Mouse (Mus musculus) MEL (cell line): ENCODE results near the gene Dapl1. TPM values are rescaled to one million over a fixed set of nuclear protein-coding genes. Genes with fewer than 3 reads are reported as not detected.

Experiments
- DNase-seq: peaks from one replicate; pipeline ENCODE4 v3.0.0; 2011; ENCODE audit warnings: low read depth, low spot score
- H3K27ac ChIP-seq: 2 replicates; pipeline ENCODE4 v1.5.1; 2012; ENCODE audit warnings: low read depth, mild to moderate bottlenecking, control low read depth, low read length, moderate library complexity; ENCODE audit not compliant: control insufficient read depth
- H3K27me3 ChIP-seq, 2 experiments: fragments of 150-350 bp in 1 of 2; sonication (generic) in 1 of 2; 2 replicates each; pipeline ENCODE4 v1.6.1; 2012; ENCODE audit warnings: low read length in 2 of 2, mild to moderate bottlenecking in 2 of 2, improper control_type of control experiment in 1 of 2, moderate library complexity in 1 of 2; ENCODE audit not compliant: insufficient read depth in 2 of 2, control insufficient read depth in 1 of 2
- H3K36me3 ChIP-seq, 2 experiments: 2 replicates each; pipeline ENCODE4 v1.6.1; 2012 to 2014; ENCODE audit warnings: low read length in 2 of 2, improper control_type of control experiment in 1 of 2, inconsistent platforms in 1 of 2, mild to moderate bottlenecking in 1 of 2; ENCODE audit not compliant: insufficient read depth in 2 of 2, control insufficient read depth in 1 of 2
- H3K4me1 ChIP-seq, 2 experiments: fragments of 150-350 bp in 1 of 2; sonication (generic) in 1 of 2; 2 replicates each; pipeline ENCODE4 v1.6.1; 2012; ENCODE audit warnings: low read length in 2 of 2, improper control_type of control experiment in 1 of 2, mild to moderate bottlenecking in 1 of 2; ENCODE audit not compliant: insufficient read depth in 2 of 2, control insufficient read depth in 1 of 2
- H3K4me3 ChIP-seq, 2 experiments: fragments of 150-350 bp in 1 of 2; sonication (generic) in 1 of 2; 2 replicates each; pipeline ENCODE4 v1.5.1; 2012; ENCODE audit warnings: low read depth in 2 of 2, low read length in 2 of 2, mild to moderate bottlenecking in 2 of 2, moderate library complexity in 2 of 2, control low read depth in 1 of 2, improper control_type of control experiment in 1 of 2; ENCODE audit not compliant: control insufficient read depth in 1 of 2, insufficient read depth in 1 of 2
- H3K79me2 ChIP-seq: 2 replicates; pipeline ENCODE4 v1.6.1; 2012; ENCODE audit warnings: mild to moderate bottlenecking, low read length, moderate library complexity; ENCODE audit not compliant: control insufficient read depth, poor library complexity, insufficient read depth
- H3K9ac ChIP-seq: 2 replicates; pipeline ENCODE4 v1.6.1; 2012; ENCODE audit warnings: low read depth, mild to moderate bottlenecking, control low read depth, low read length, moderate library complexity; ENCODE audit not compliant: control insufficient read depth, poor library complexity, severe bottlenecking
- H3K9me3 ChIP-seq: fragments of 150-350 bp; sonication (generic); replicated peaks from 2 replicates; pipeline ENCODE4 v1.6.1; 2012; ENCODE audit warnings: mild to moderate bottlenecking, low read length, improper control_type of control experiment, moderate library complexity; ENCODE audit not compliant: insufficient read depth
- BHLHE40 ChIP-seq: IDR thresholded peaks from 2 replicates; pipeline ENCODE4 v1.6.1; 2012; ENCODE audit warnings: low read depth, mild to moderate bottlenecking, inconsistent platforms, low read length, improper control_type of control experiment, borderline replicate concordance
- CHD1 ChIP-seq: IDR thresholded peaks from 2 replicates; pipeline ENCODE4 v1.6.1; 2012; ENCODE audit warnings: low read depth, mild to moderate bottlenecking, inconsistent platforms, low read length, improper control_type of control experiment
- CHD2 ChIP-seq: IDR thresholded peaks from 2 replicates; pipeline ENCODE4 v1.6.1; 2011; ENCODE audit warnings: low read length, improper control_type of control experiment
- CTCF ChIP-seq, 3 experiments: IDR thresholded peaks in 2 of 3; conservative IDR thresholded peaks in 1 of 3; 2 replicates each; pipeline ENCODE4 v1.5.1; 2011 to 2012; ENCODE audit warnings: low read length in 3 of 3, low read depth in 2 of 3, mild to moderate bottlenecking in 2 of 3, improper control_type of control experiment in 1 of 3, inconsistent platforms in 1 of 3, mixed read lengths in 1 of 3, moderate library complexity in 1 of 3; ENCODE audit not compliant: control insufficient read depth in 1 of 3, insufficient read depth in 1 of 3, poor library complexity in 1 of 3, severe bottlenecking in 1 of 3
- EP300 ChIP-seq, 2 experiments: IDR thresholded peaks; 2 replicates each; pipeline ENCODE4 v1.6.1; 2011; ENCODE audit warnings: improper control_type of control experiment in 2 of 2, low read length in 2 of 2, low read depth in 1 of 2, mild to moderate bottlenecking in 1 of 2
- ETS1 ChIP-seq: IDR thresholded peaks from 2 replicates; pipeline ENCODE4 v1.6.1; 2012; ENCODE audit warnings: low read depth, mild to moderate bottlenecking, inconsistent platforms, low read length, improper control_type of control experiment, moderate library complexity
- GABPA ChIP-seq: IDR thresholded peaks from 2 replicates; pipeline ENCODE4 v1.6.1; 2012; ENCODE audit warnings: low read depth, mild to moderate bottlenecking, inconsistent platforms, low read length, improper control_type of control experiment, moderate library complexity
- GATA1 ChIP-seq: IDR thresholded peaks from 2 replicates; pipeline ENCODE4 v1.6.1; 2011; ENCODE audit warnings: low read depth, low read length, improper control_type of control experiment
- HCFC1 ChIP-seq: IDR thresholded peaks from 2 replicates; pipeline ENCODE4 v1.6.1; 2012; ENCODE audit warnings: low read depth, mild to moderate bottlenecking, inconsistent platforms, low read length, improper control_type of control experiment, moderate library complexity
- JUND ChIP-seq: IDR thresholded peaks from 2 replicates; pipeline ENCODE4 v1.6.1; 2011; ENCODE audit warnings: low read depth, mild to moderate bottlenecking, improper control_type of control experiment, low read length
- MAFK ChIP-seq: IDR thresholded peaks from 2 replicates; pipeline ENCODE4 v1.6.1; 2011; ENCODE audit warnings: low read depth, mild to moderate bottlenecking, low read length, improper control_type of control experiment, borderline replicate concordance
- MAX ChIP-seq: IDR thresholded peaks from 2 replicates; pipeline ENCODE4 v1.6.1; 2011; ENCODE audit warnings: low read length, improper control_type of control experiment
- MAZ ChIP-seq: IDR thresholded peaks from 2 replicates; pipeline ENCODE4 v1.6.1; 2012; ENCODE audit warnings: low read depth, mild to moderate bottlenecking, inconsistent platforms, low read length, improper control_type of control experiment
- MEF2A ChIP-seq: IDR thresholded peaks from 2 replicates; pipeline ENCODE4 v1.6.1; 2014; ENCODE audit warnings: low read depth, mild to moderate bottlenecking, inconsistent platforms, low read length, improper control_type of control experiment; ENCODE audit not compliant: poor library complexity, insufficient replicate concordance, severe bottlenecking; ENCODE audit errors: extremely low read depth
- MXI1 ChIP-seq: IDR thresholded peaks from 2 replicates; pipeline ENCODE4 v1.6.1; 2011; ENCODE audit warnings: mild to moderate bottlenecking, low read depth, low read length, improper control_type of control experiment
- MYB ChIP-seq: IDR thresholded peaks from 2 replicates; pipeline ENCODE4 v1.6.1; 2011; ENCODE audit warnings: mild to moderate bottlenecking, low read depth, low read length, improper control_type of control experiment
- NELFE ChIP-seq: IDR thresholded peaks from 2 replicates; pipeline ENCODE4 v1.6.1; 2011; ENCODE audit warnings: low read depth, low read length, improper control_type of control experiment
- NRF1 ChIP-seq: IDR thresholded peaks from 2 replicates; pipeline ENCODE4 v1.6.1; 2014; ENCODE audit warnings: low read depth, mild to moderate bottlenecking, inconsistent platforms, low read length, improper control_type of control experiment, moderate library complexity; ENCODE audit not compliant: poor library complexity, insufficient read depth, severe bottlenecking
- POLR2AphosphoS2 ChIP-seq: IDR thresholded peaks from 2 replicates; pipeline ENCODE4 v1.6.1; 2011; ENCODE audit warnings: low read length, improper control_type of control experiment
- POLR2AphosphoS5 ChIP-seq: IDR thresholded peaks from 2 replicates; pipeline ENCODE4 v1.6.1; 2012; ENCODE audit warnings: low read depth, borderline replicate concordance, mild to moderate bottlenecking, inconsistent platforms, low read length, moderate library complexity, mixed read lengths
- RAD21 ChIP-seq: IDR thresholded peaks from 2 replicates; pipeline ENCODE4 v1.6.1; 2011; ENCODE audit warnings: mild to moderate bottlenecking, low read depth, low read length, improper control_type of control experiment
- RCOR1 ChIP-seq: IDR thresholded peaks from 2 replicates; pipeline ENCODE4 v1.6.1; 2012; ENCODE audit warnings: low read depth, mild to moderate bottlenecking, inconsistent platforms, low read length, improper control_type of control experiment
- SIN3A ChIP-seq: IDR thresholded peaks from 2 replicates; pipeline ENCODE4 v1.6.1; 2012; ENCODE audit warnings: low read length, improper control_type of control experiment, inconsistent platforms
- SMC3 ChIP-seq: IDR thresholded peaks from 2 replicates; pipeline ENCODE4 v1.6.1; 2011; ENCODE audit warnings: low read depth, low read length, improper control_type of control experiment
- TBP ChIP-seq: IDR thresholded peaks from 2 replicates; pipeline ENCODE4 v1.8.0; 2011; ENCODE audit warnings: low read depth, low read length, improper control_type of control experiment
- TCF12 ChIP-seq: IDR thresholded peaks from 2 replicates; pipeline ENCODE4 v1.6.1; 2014; ENCODE audit warnings: low read depth, mild to moderate bottlenecking, inconsistent platforms, low read length, improper control_type of control experiment, moderate library complexity
- USF1 ChIP-seq: IDR thresholded peaks from 2 replicates; pipeline ENCODE4 v1.6.1; 2014; ENCODE audit warnings: low read depth, mild to moderate bottlenecking, inconsistent platforms, low read length, improper control_type of control experiment, moderate library complexity
- USF2 ChIP-seq, 2 experiments: IDR thresholded peaks; 2 replicates each; pipeline ENCODE4 v1.6.1; 2011 to 2012; ENCODE audit warnings: improper control_type of control experiment in 2 of 2, low read length in 2 of 2, borderline replicate concordance in 1 of 2, inconsistent platforms in 1 of 2, low read depth in 1 of 2, mild to moderate bottlenecking in 1 of 2; ENCODE audit not compliant: insufficient read depth in 1 of 2
- ZC3H11A ChIP-seq: IDR thresholded peaks from 2 replicates; pipeline ENCODE4 v1.6.1; 2012; ENCODE audit warnings: low read depth, mild to moderate bottlenecking, inconsistent platforms, low read length, improper control_type of control experiment
- ZNF384 ChIP-seq: IDR thresholded peaks from 2 replicates; pipeline ENCODE4 v1.6.1; 2012; ENCODE audit warnings: low read depth, mild to moderate bottlenecking, inconsistent platforms, low read length, improper control_type of control experiment
- polyA plus RNA-seq, 2 experiments: library from polyadenylated mRNA; stranded (reverse) in 1 of 2; unstranded in 1 of 2; fragments of >175 nt in 1 of 2; fragments of >200 nt in 1 of 2; gene quantifications; 2 replicates each; pipeline versions ENCODE4 v1.2.1 to v1.2.4; 2012; ENCODE audit warnings: low replicate concordance in 2 of 2, low read depth in 1 of 2; ENCODE audit not compliant: insufficient read length in 2 of 2, insufficient read depth in 1 of 2, missing spikeins in 1 of 2
- total RNA-seq: library from RNA; depleted of rRNA; stranded (reverse); fragments of 300-350 nt; gene quantifications from 2 replicates; pipeline ENCODE4 v1.2.3, GENCODE M21; 2012

Gene Dapl1
- total and polyA plus RNA-seq, 3 experiments = not detected

DNA sequence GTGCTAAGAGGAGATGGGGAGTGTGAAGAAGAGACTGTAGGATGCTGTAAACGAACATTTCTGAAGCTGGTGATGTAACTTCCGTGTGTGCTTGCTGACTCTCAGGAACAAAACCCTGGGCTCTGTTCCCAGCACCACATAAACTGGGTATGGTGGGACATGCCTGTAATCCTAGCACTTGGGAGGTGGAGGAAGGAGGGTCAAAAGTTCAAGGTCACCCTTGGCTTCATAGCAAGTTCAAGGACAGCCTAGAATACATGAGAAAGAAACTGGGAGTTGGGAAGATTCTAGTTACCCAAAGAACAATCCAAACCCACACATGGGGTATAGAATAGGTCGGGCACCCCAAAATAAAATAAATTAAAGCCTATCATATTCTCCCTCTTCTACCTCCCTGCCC lies 39.1 kb downstream of the Dapl1 start:
- no peak overlapping the region for H3K4me3 ChIP-seq
- TF ChIP-seq MAX = no peak
- no peak for TF ChIP-seq USF1
- TF ChIP-seq TBP = no peak
- TF ChIP-seq MAFK = no peak
- TF ChIP-seq ETS1 = no peak
- no peak for TF ChIP-seq MAZ
- no peak for TF ChIP-seq GATA1
- TF ChIP-seq BHLHE40 = no peak
- no peak for TF ChIP-seq USF2 (IDR thresholded peaks at IDR 0.05; ENCODE audit: borderline replicate concordance in 1 of 2, insufficient read depth in 1 of 2, low read depth in 1 of 2, low read length in 2 of 2)
- no peak for TF ChIP-seq POLR2AphosphoS2
- no peak for TF ChIP-seq MXI1
- no peak for TF ChIP-seq SMC3
- no peak for TF ChIP-seq NRF1
- TF ChIP-seq RCOR1 = no peak
- TF ChIP-seq HCFC1 = no peak
- no peak for TF ChIP-seq GABPA
- no peak for TF ChIP-seq CHD1
- TF ChIP-seq ZC3H11A = no peak
- TF ChIP-seq SIN3A = no peak
- no peak for TF ChIP-seq TCF12
- no peak for DNase-seq
- no peaks in the 10 kb centered on the region for H3K27me3 ChIP-seq
- no peaks in the 10 kb centered on the region for H3K79me2 ChIP-seq
- H3K36me3 ChIP-seq = no peaks in the 10 kb centered on the region
- H3K27ac ChIP-seq = no peak overlapping the region
- no peaks in the 10 kb centered on the region for H3K4me1 ChIP-seq
- no peaks in the 10 kb centered on the region for H3K9me3 ChIP-seq
- no peak overlapping the region for H3K9ac ChIP-seq

DNA sequence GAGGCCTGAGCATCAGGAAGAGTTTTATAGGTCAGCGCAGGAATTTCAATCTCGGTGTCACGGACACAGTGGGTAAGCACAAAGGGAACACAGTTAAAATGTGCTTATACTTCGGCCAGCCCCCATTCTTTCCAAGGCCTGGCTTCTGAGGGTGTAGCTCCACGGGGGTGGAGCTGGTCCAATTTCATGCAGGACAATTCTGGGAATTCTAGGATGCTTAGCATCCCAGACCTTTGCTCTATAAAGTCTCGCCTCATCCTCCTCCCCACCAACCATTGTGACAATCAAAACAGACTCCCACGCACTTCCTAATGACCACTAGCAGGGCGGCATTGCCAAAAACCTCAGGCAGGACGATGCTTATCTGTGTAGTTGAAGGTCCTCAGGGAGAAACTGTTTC lies 42.4 kb downstream of the Dapl1 start:
- no peaks in the 10 kb centered on the region for H3K9me3 ChIP-seq
- H3K27me3 ChIP-seq = no peaks in the 10 kb centered on the region
- no peak overlapping the region for H3K27ac ChIP-seq
- H3K4me3 ChIP-seq = no peak overlapping the region
- no peaks in the 10 kb centered on the region for H3K36me3 ChIP-seq
- TF ChIP-seq EP300 (IDR thresholded peaks at IDR 0.05; ENCODE audit: low read depth in 1 of 2, low read length in 2 of 2) = no peak
- TF ChIP-seq CHD2 = no peak
- no peak for TF ChIP-seq POLR2AphosphoS5
- TF ChIP-seq JUND = no peak
- TF ChIP-seq GABPA = no peak
- no peak for TF ChIP-seq TCF12
- no peak for TF ChIP-seq SMC3
- TF ChIP-seq BHLHE40 = no peak
- TF ChIP-seq MAFK = no peak
- TF ChIP-seq MYB = no peak
- no peak for TF ChIP-seq CTCF (IDR thresholded peaks at IDR 0.05 in 2 of 3, conservative IDR thresholded peaks at IDR 0.05 in 1 of 3; ENCODE audit: control insufficient read depth in 1 of 3, insufficient read depth in 1 of 3, low read depth in 2 of 3, low read length in 3 of 3, poor library complexity in 1 of 3, severe bottlenecking in 1 of 3)
- TF ChIP-seq MEF2A = no peak
- no peak for TF ChIP-seq ETS1
- no peak for TF ChIP-seq ZNF384
- TF ChIP-seq TBP = no peak
- TF ChIP-seq HCFC1 = no peak
- TF ChIP-seq RAD21 = no peak
- TF ChIP-seq NELFE = no peak
- no peak for DNase-seq
- H3K9ac ChIP-seq = no peak overlapping the region
- no peaks in the 10 kb centered on the region for H3K79me2 ChIP-seq
- H3K4me1 ChIP-seq = no peaks in the 10 kb centered on the region
